Mouse (Mus musculus) embryonic stem cell, embryonic (primary cell): ENCODE results near the gene Mical2.

Experiments
- CTCF ChIA-PET, 4 experiments: fragments of 300-600 bp in 2 of 4; fragments of 350-600 bp in 2 of 4; sonication (Branson Sonifier 250); formaldehyde crosslinking; loops; one replicate each; lab custom pipeline; 2022; ENCODE audit warnings: inconsistent platforms in 2 of 4; lab: Charles Lee
- POLR2A ChIA-PET, 4 experiments: fragments of 300-600 bp in 2 of 4; fragments of 350-600 bp in 2 of 4; sonication (Branson Sonifier 250); formaldehyde crosslinking; loops; one replicate each; lab custom pipeline; 2022; ENCODE audit warnings: antibody characterized with exemption in 4 of 4, inconsistent platforms in 1 of 4; lab: Charles Lee

The Mical2 gene

GRCm38 (mm10) chr7:112387876-112388275 is 162.2 kb downstream of the Mical2 start:
- POLR2A ChIA-PET = interaction anchor here in 1 of 4 experiments (0.9 kb wide), 1 partner anchor 11 kb away, joined by 3 read pairs; no protein-coding TSS in a partner anchor
- CTCF ChIA-PET = no interaction called here

- POLR2A ChIA-PET = interaction anchor here in 1 of 4 experiments (0.9 kb wide), 1 partner anchor 12 kb away, joined by 3 read pairs; no protein-coding TSS in a partner anchor
- CTCF ChIA-PET = no interaction called here
These were observed 162.8 kb downstream of the Mical2 start for GRCm38 (mm10) chr7:112388363-112388875.

GRCm38 (mm10) chr7:112389611-112390251 is 164.1 kb downstream of the Mical2 start:
- CTCF ChIA-PET = interaction anchor here (0.5 to 3.0 kb wide), 5 partner anchors 12 to 466 kb away, joined by 3 to 9 read pairs (median 3); no protein-coding TSS in a partner anchor
- POLR2A ChIA-PET = interaction anchor here in 1 of 4 experiments (0.5 to 0.6 kb wide), 2 partner anchors 111 to 353 kb away, joined by 3 read pairs; no protein-coding TSS in a partner anchor

GRCm38 (mm10) chr7:112390252-112390936 is 164.7 kb downstream of the Mical2 start:
- CTCF ChIA-PET = interaction anchor here in 3 of 4 experiments (0.5 to 3.0 kb wide), 4 partner anchors 12 to 466 kb away, joined by 3 to 9 read pairs (median 4); no protein-coding TSS in a partner anchor

GRCm38 (mm10) chr7:112390937-112391605 is 165.4 kb downstream of the Mical2 start:
- POLR2A ChIA-PET = interaction anchor here in 2 of 4 experiments (0.6 to 1.1 kb wide), 2 partner anchors 394 to 779 kb away, joined by 3 to 4 read pairs; no protein-coding TSS in a partner anchor
- CTCF ChIA-PET = interaction anchor here in 3 of 4 experiments (0.7 to 3.0 kb wide), 4 partner anchors 13 to 237 kb away, joined by 3 to 9 read pairs (median 4); no protein-coding TSS in a partner anchor

More at GRCm38 (mm10) chr7:112390252-112390936, 164.7 kb downstream of the Mical2 start:
- POLR2A ChIA-PET = interaction anchor here in 2 of 4 experiments (0.6 kb wide), 2 partner anchors 354 to 780 kb away, joined by 3 read pairs; no protein-coding TSS in a partner anchor

- POLR2A ChIA-PET = interaction anchor here in 1 of 4 experiments (0.6 kb wide), 2 partner anchors 55 to 288 kb away, joined by 3 read pairs; no protein-coding TSS in a partner anchor
- CTCF ChIA-PET = interaction anchor here in 1 of 4 experiments (0.6 kb wide), 1 partner anchor 491 kb away, joined by 3 read pairs; no protein-coding TSS in a partner anchor
These were observed 172.1 kb downstream of the Mical2 start for GRCm38 (mm10) chr7:112397786-112398185.

- CTCF ChIA-PET = interaction anchor here in 1 of 4 experiments (0.7 kb wide), 1 partner anchor 220 kb away, joined by 3 read pairs; no protein-coding TSS in a partner anchor
- POLR2A ChIA-PET = interaction anchor here in 1 of 4 experiments (0.7 kb wide), 1 partner anchor 893 kb away, joined by 3 read pairs; no protein-coding TSS in a partner anchor
These were observed 173.9 kb downstream of the Mical2 start for GRCm38 (mm10) chr7:112399425-112400170.

GRCm38 (mm10) chr7:112400175-112400574 is 174.5 kb downstream of the Mical2 start:
- ChIA-PET CTCF (no interaction called here), POLR2A (interaction anchor here in 1 of 4 experiments (0.6 kb wide), 1 partner anchor 16 kb away, joined by 3 read pairs; no protein-coding TSS in a partner anchor)

GRCm38 (mm10) chr7:112405061-112405460 is 179.4 kb downstream of the Mical2 start:
- ChIA-PET CTCF (no interaction called here), POLR2A (interaction anchor here in 1 of 4 experiments (0.6 kb wide), 1 partner anchor 21 kb away, joined by 3 read pairs; no protein-coding TSS in a partner anchor)

- CTCF ChIA-PET = no interaction called here
- POLR2A ChIA-PET = no interaction called here
These were observed 179.9 kb downstream of the Mical2 start for GRCm38 (mm10) chr7:112405578-112405977.

GRCm38 (mm10) chr7:112407597-112407996 is 181.9 kb downstream of the Mical2 start:
- ChIA-PET CTCF (no interaction called here), POLR2A (interaction anchor here in 1 of 4 experiments (0.7 kb wide), 2 partner anchors 263 to 377 kb away, joined by 3 to 4 read pairs; no protein-coding TSS in a partner anchor)

- CTCF ChIA-PET = no interaction called here
- POLR2A ChIA-PET = no interaction called here
These were observed 184.3 kb downstream of the Mical2 start for GRCm38 (mm10) chr7:112409991-112410390.

- ChIA-PET POLR2A (interaction anchor here in 2 of 4 experiments (0.6 to 1.1 kb wide), 3 partner anchors 12 to 495 kb away, joined by 3 to 5 read pairs (median 4); no protein-coding TSS in a partner anchor), CTCF (no interaction called here)
These were observed 187.6 kb downstream of the Mical2 start for GRCm38 (mm10) chr7:112413286-112413685.

- CTCF ChIA-PET = interaction anchor here (0.6 to 1.4 kb wide), 5 partner anchors 36 to 840 kb away, joined by 3 to 6 read pairs (median 4); no protein-coding TSS in a partner anchor
- POLR2A ChIA-PET = interaction anchor here in 2 of 4 experiments (0.6 to 2.0 kb wide), 7 partner anchors 11 to 272 kb away, joined by 3 to 7 read pairs (median 3); partner anchors contain the start of gene Parva (in 1 of the 2)
These were observed 190.4 kb downstream of the Mical2 start for GRCm38 (mm10) chr7:112416058-112416526.

GRCm38 (mm10) chr7:112416730-112417513 is 191.3 kb downstream of the Mical2 start:
- CTCF ChIA-PET = interaction anchor here in 3 of 4 experiments (0.6 to 1.6 kb wide), 6 partner anchors 16 to 839 kb away, joined by 3 read pairs; no protein-coding TSS in a partner anchor
- POLR2A ChIA-PET = interaction anchor here in 3 of 4 experiments (0.6 to 2.0 kb wide), 16 partner anchors 10 to 1234 kb away, joined by 3 to 9 read pairs (median 3); partner anchors contain the start of gene Parva (in 2 of the 3)

GRCm38 (mm10) chr7:112417598-112417997 is 191.9 kb downstream of the Mical2 start:
- ChIA-PET CTCF (interaction anchor here in 2 of 4 experiments (0.6 to 1.6 kb wide), 4 partner anchors 16 to 838 kb away, joined by 3 read pairs; no protein-coding TSS in a partner anchor), POLR2A (interaction anchor here in 3 of 4 experiments (0.6 to 2.0 kb wide), 10 partner anchors 10 to 472 kb away, joined by 3 to 9 read pairs (median 4); partner anchors contain the start of gene Parva (in 2 of the 3))
